Mouse (Mus musculus) adipocyte (in vitro differentiated cells): ENCODE results near the gene Gm12887.

Experiments
- DNase-seq: peaks from one replicate; pipeline ENCODE4 v3.0.0-alpha.2; 2016; ENCODE audit warnings: low spot score

Gene Gm12887

GRCm38 (mm10) chr4:121622003-121622402 is at the start of gene Gm12887:
TSS of gene Gm12887 (minus strand) at chr4:121622103.
- no peak for DNase-seq

- no peak for DNase-seq
Observed at GRCm38 (mm10) chr4:121657040-121657439, 35.1 kb upstream of the Gm12887 start.
